Mouse (Mus musculus): ENCODE measurements around the gene Olfr1442. TPM values are rescaled to one million over a fixed set of nuclear protein-coding genes. Genes with fewer than 3 reads are reported as not detected.
"Not testable (repeated sequence)": the region's sequence is repeated elsewhere in the genome, so short reads cannot be mapped to it uniquely, and the experiment has no call there.

The Olfr1442 gene
- polyA plus RNA-seq, 1 experiment from 2014 or later: not detected

GRCm38 (mm10) chr19:12677812-12678211 lies 7.6 kb downstream of the Olfr1442 start, which contains the start of gene Olfr1443:
Olfr1443 (plus strand) TSS chr19:12678112.
- Histone ChIP-seq H3K4me3 (replicated peaks; ENCODE audit: low read length) (no peak within 1 kb of the TSS), H3K9ac (no peak within 1 kb of the TSS), H3K27ac (no peak within 1 kb of the TSS), H3K9me3 (ENCODE audit: control insufficient read depth, low read length) (no peaks in the 10 kb centered on the region), H3K4me1 (replicated peaks; ENCODE audit: control insufficient read depth, insufficient read depth, low read length) (no peaks in the 10 kb centered on the region), H3K27me3 (ENCODE audit: control insufficient read depth, insufficient read depth, low read length) (no peaks in the 10 kb centered on the region), H3K36me3 (replicated peaks; ENCODE audit: control insufficient read depth, insufficient read depth) (no peaks in the 10 kb centered on the region), H3K4me2 (replicated peaks) (no peak within 1 kb of the TSS)
- WGBS: 72% methylated on average over 3 of the region's 3 CpGs
- ATAC-seq (ENCODE audit: low FRiP score): no peak
- no peak for DNase-seq (ENCODE audit: low spot score)

- ATAC-seq (ENCODE audit: low FRiP score) (no peak), DNase-seq (ENCODE audit: low spot score) (no peak)
- Histone ChIP-seq H3K27ac (no peak overlapping the region), H3K27me3 (ENCODE audit: control insufficient read depth, insufficient read depth, low read length) (no peaks in the 10 kb centered on the region), H3K4me1 (replicated peaks; ENCODE audit: control insufficient read depth, insufficient read depth, low read length) (no peaks in the 10 kb centered on the region), H3K9ac (no peak overlapping the region), H3K36me3 (replicated peaks; ENCODE audit: control insufficient read depth, insufficient read depth) (no peaks in the 10 kb centered on the region), H3K4me3 (replicated peaks; ENCODE audit: low read length) (no peak overlapping the region), H3K9me3 (ENCODE audit: control insufficient read depth, low read length) (no peaks in the 10 kb centered on the region), H3K4me2 (replicated peaks) (no peak overlapping the region)
These were observed 14.4 kb downstream of the Olfr1442 start for GRCm38 (mm10) chr19:12684638-12685037.

DNA sequence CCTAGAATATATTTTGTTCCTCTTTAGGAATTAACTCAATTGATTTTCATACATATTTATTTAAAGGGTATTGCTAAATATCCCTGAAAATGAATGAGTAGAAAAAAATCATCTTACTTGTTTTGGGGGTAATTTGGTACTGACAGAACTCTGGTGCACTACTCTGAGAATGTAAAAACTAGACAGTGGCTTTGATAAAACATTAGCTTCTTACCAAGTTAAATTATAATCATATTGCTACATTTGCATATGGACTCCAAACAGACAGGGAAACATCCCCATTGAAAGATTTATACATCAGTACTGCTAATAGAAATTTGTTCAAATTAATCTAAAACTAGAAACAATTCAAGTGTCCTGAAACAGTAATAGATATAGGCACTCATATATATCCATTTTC lies 15.0 kb downstream of the Olfr1442 start:
- Histone ChIP-seq H3K9ac (no peak overlapping the region), H3K4me2 (replicated peaks) (no peak overlapping the region), H3K4me3 (replicated peaks; ENCODE audit: low read length) (no peak overlapping the region), H3K4me1 (replicated peaks; ENCODE audit: control insufficient read depth, insufficient read depth, low read length) (no peaks in the 10 kb centered on the region), H3K27ac (no peak overlapping the region), H3K27me3 (ENCODE audit: control insufficient read depth, insufficient read depth, low read length) (no peaks in the 10 kb centered on the region), H3K9me3 (ENCODE audit: control insufficient read depth, low read length) (no peaks in the 10 kb centered on the region), H3K36me3 (replicated peaks; ENCODE audit: control insufficient read depth, insufficient read depth) (no peaks in the 10 kb centered on the region)
- DNase-seq (ENCODE audit: low spot score): no peak
- ATAC-seq (ENCODE audit: low FRiP score): no peak

DNA sequence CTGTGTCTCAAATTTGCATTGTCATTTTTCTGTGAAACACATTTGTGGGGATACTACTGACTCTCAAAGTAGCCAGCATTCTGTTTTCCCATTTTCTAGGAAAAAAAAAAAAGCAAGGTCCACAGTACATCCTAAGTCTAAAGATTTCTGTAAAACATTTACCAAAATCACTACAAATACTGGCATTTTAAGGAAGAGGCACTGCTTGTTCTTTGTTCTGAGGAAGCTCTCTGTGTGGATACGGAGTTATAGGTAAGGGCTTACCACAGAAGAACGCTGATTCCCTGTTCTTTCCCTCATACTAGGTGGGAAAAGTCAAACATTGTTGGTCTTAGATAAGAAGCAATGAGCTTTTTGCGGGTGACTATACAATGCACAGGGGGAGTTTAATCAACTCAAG lies 25.4 kb downstream of the Olfr1442 start, which contains the start of gene Keg1:
Keg1 (plus strand) TSS at position 197 of the 400 bp plus-strand sequence.
- WGBS: 91% methylated on average over 3 of the region's 3 CpGs
- Histone ChIP-seq H3K9ac (no peak within 1 kb of the TSS), H3K4me3 (replicated peaks; ENCODE audit: low read length) (no peak within 1 kb of the TSS), H3K27me3 (ENCODE audit: control insufficient read depth, insufficient read depth, low read length) (no peaks in the 10 kb centered on the region), H3K9me3 (ENCODE audit: control insufficient read depth, low read length) (no peaks in the 10 kb centered on the region), H3K4me1 (replicated peaks; ENCODE audit: control insufficient read depth, insufficient read depth, low read length) (no peaks in the 10 kb centered on the region), H3K27ac (no peak within 1 kb of the TSS), H3K36me3 (replicated peaks; ENCODE audit: control insufficient read depth, insufficient read depth) (no peaks in the 10 kb centered on the region), H3K4me2 (replicated peaks) (no peak within 1 kb of the TSS)
- ATAC-seq (ENCODE audit: low FRiP score) (no peak), DNase-seq (ENCODE audit: low spot score) (no peak)

- H3K9ac ChIP-seq: no peak overlapping the region
- H3K4me3 ChIP-seq (replicated peaks; ENCODE audit: low read length): no peak overlapping the region
- no peaks in the 10 kb centered on the region for H3K4me1 ChIP-seq (replicated peaks; ENCODE audit: control insufficient read depth, insufficient read depth, low read length)
- H3K27ac ChIP-seq: no peak overlapping the region
- no peaks in the 10 kb centered on the region for H3K9me3 ChIP-seq (ENCODE audit: control insufficient read depth, low read length)
- no peak for ATAC-seq (ENCODE audit: low FRiP score)
- no peak overlapping the region for H3K4me2 ChIP-seq (replicated peaks)
- no peaks in the 10 kb centered on the region for H3K27me3 ChIP-seq (ENCODE audit: control insufficient read depth, insufficient read depth, low read length)
- DNase-seq (ENCODE audit: low spot score): no peak
- no peaks in the 10 kb centered on the region for H3K36me3 ChIP-seq (replicated peaks; ENCODE audit: control insufficient read depth, insufficient read depth)
These were observed 26.0 kb downstream of the Olfr1442 start for GRCm38 (mm10) chr19:12696221-12696620.

DNA sequence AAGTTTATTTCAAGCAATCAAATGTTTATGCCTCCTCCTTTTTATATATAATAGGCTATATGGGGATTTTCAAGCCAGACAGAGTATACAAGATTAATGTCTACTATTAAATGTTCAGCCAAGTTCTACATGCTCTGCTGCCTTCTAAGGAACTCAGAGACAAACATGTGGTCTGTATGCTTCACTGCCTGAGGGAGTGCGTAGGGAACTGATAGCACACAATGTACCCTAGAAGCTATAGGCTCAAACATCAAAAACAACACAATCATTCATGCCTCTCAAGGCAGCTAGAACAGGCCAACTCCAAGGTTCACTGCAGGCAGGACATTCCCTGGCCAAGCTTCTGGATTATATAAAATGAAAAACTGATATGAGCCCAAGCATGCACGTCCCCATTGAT lies 38.2 kb downstream of the Olfr1442 start:
- no peak overlapping the region for H3K27ac ChIP-seq
- 88% methylated on average over 2 of the region's 2 CpGs for WGBS
- H3K36me3 ChIP-seq (replicated peaks; ENCODE audit: control insufficient read depth, insufficient read depth): no peaks in the 10 kb centered on the region
- no peaks in the 10 kb centered on the region for H3K27me3 ChIP-seq (ENCODE audit: control insufficient read depth, insufficient read depth, low read length)
- DNase-seq (ENCODE audit: low spot score) (no peak), ATAC-seq (ENCODE audit: low FRiP score) (no peak)
- H3K4me1 ChIP-seq (replicated peaks; ENCODE audit: control insufficient read depth, insufficient read depth, low read length): no peaks in the 10 kb centered on the region
- no peak overlapping the region for H3K4me2 ChIP-seq (replicated peaks)
- H3K9me3 ChIP-seq (ENCODE audit: control insufficient read depth, low read length): no peaks in the 10 kb centered on the region
- H3K4me3 ChIP-seq (replicated peaks; ENCODE audit: low read length): no peak overlapping the region
- no peak overlapping the region for H3K9ac ChIP-seq

- Histone ChIP-seq H3K4me3 (replicated peaks; ENCODE audit: low read length) (no peak overlapping the region), H3K36me3 (replicated peaks; ENCODE audit: control insufficient read depth, insufficient read depth) (no peaks in the 10 kb centered on the region), H3K4me1 (replicated peaks; ENCODE audit: control insufficient read depth, insufficient read depth, low read length) (no peaks in the 10 kb centered on the region), H3K27me3 (ENCODE audit: control insufficient read depth, insufficient read depth, low read length) (no peaks in the 10 kb centered on the region), H3K9ac (no peak overlapping the region), H3K27ac (no peak overlapping the region), H3K9me3 (ENCODE audit: control insufficient read depth, low read length) (no peaks in the 10 kb centered on the region), H3K4me2 (replicated peaks) (no peak overlapping the region)
- DNase-seq (ENCODE audit: low spot score) (no peak), ATAC-seq (ENCODE audit: low FRiP score) (no peak)
These were observed 38.7 kb downstream of the Olfr1442 start for GRCm38 (mm10) chr19:12708986-12709385.

- no peaks in the 10 kb centered on the region for H3K27me3 ChIP-seq (ENCODE audit: control insufficient read depth, insufficient read depth, low read length)
- H3K9me3 ChIP-seq (ENCODE audit: control insufficient read depth, low read length): no peaks in the 10 kb centered on the region
- ATAC-seq (ENCODE audit: low FRiP score) (no peak), DNase-seq (ENCODE audit: low spot score) (no peak)
- no peak overlapping the region for H3K27ac ChIP-seq
- H3K9ac ChIP-seq: no peak overlapping the region
- WGBS: 89% methylated on average over 6 of the region's 6 CpGs
- no peak overlapping the region for H3K4me3 ChIP-seq (replicated peaks; ENCODE audit: low read length)
- no peaks in the 10 kb centered on the region for H3K36me3 ChIP-seq (replicated peaks; ENCODE audit: control insufficient read depth, insufficient read depth)
- H3K4me2 ChIP-seq (replicated peaks): no peak overlapping the region
- no peaks in the 10 kb centered on the region for H3K4me1 ChIP-seq (replicated peaks; ENCODE audit: control insufficient read depth, insufficient read depth, low read length)
These were observed 49.0 kb downstream of the Olfr1442 start for GRCm38 (mm10) chr19:12719189-12719588.

- ATAC-seq (ENCODE audit: low FRiP score) (no peak), DNase-seq (ENCODE audit: low spot score) (no peak)
- 72% methylated on average over 2 of the region's 2 CpGs for WGBS
These were observed 50.2 kb downstream of the Olfr1442 start for GRCm38 (mm10) chr19:12720463-12720862.

GRCm38 (mm10) chr19:12720919-12721318 lies 50.7 kb downstream of the Olfr1442 start:
- ATAC-seq (ENCODE audit: low FRiP score); DNase-seq (ENCODE audit: low spot score); H3K4me3 ChIP-seq (replicated peaks; ENCODE audit: low read length); H3K9ac ChIP-seq; H3K4me1 ChIP-seq (replicated peaks; ENCODE audit: control insufficient read depth, insufficient read depth, low read length); H3K27me3 ChIP-seq (ENCODE audit: control insufficient read depth, insufficient read depth, low read length); H3K36me3 ChIP-seq (replicated peaks; ENCODE audit: control insufficient read depth, insufficient read depth); H3K27ac ChIP-seq; H3K9me3 ChIP-seq (ENCODE audit: control insufficient read depth, low read length); H3K4me2 ChIP-seq (replicated peaks): not testable (repeated sequence)
- 94% methylated on average over 5 of the region's 5 CpGs for WGBS

More at GRCm38 (mm10) chr19:12720463-12720862, 50.2 kb downstream of the Olfr1442 start:
- Histone ChIP-seq H3K27ac (no peak overlapping the region), H3K9me3 (ENCODE audit: control insufficient read depth, low read length) (no peaks in the 10 kb centered on the region), H3K4me3 (replicated peaks; ENCODE audit: low read length) (no peak overlapping the region), H3K36me3 (replicated peaks; ENCODE audit: control insufficient read depth, insufficient read depth) (no peaks in the 10 kb centered on the region), H3K27me3 (ENCODE audit: control insufficient read depth, insufficient read depth, low read length) (no peaks in the 10 kb centered on the region), H3K4me2 (replicated peaks) (no peak overlapping the region), H3K9ac (no peak overlapping the region), H3K4me1 (replicated peaks; ENCODE audit: control insufficient read depth, insufficient read depth, low read length) (no peaks in the 10 kb centered on the region)
